Mouse (Mus musculus): ENCODE measurements around the gene Clta. TPM values are rescaled to one million over a fixed set of nuclear protein-coding genes. Genes with fewer than 3 reads are reported as not detected.
A peak's percentile ranks its signal among the peaks of the same experiment; 100 is the strongest.

The Clta gene
- 236 and 246 TPM in 2 replicates for polyA plus RNA-seq (2015; fragmentation: Nextera tagmentation; extraction: Ambion mirVana)

- H3K27me3 ChIP-seq: no peaks in the 10 kb centered on the region
- ATAC-seq (ENCODE audit: insufficient number of reproducible peaks, low FRiP score, low TSS enrichment, low read depth): no peak
- H3K4me1 ChIP-seq: no peaks in the 10 kb centered on the region
- no peak within 1 kb of the TSS for H3K9ac ChIP-seq
- no peaks in the 10 kb centered on the region for H3K36me3 ChIP-seq
- WGBS: 91% methylated on average over 5 of the region's 5 CpGs
- no peak within 1 kb of the TSS for H3K27ac ChIP-seq
- no peak within 1 kb of the TSS for H3K4me2 ChIP-seq
- H3K9me3 ChIP-seq: no peaks in the 10 kb centered on the region
- H3K4me3 ChIP-seq: no peak within 1 kb of the TSS
These were observed at the start of gene Clta for GRCm38 (mm10) chr4:44004126-44004525. Clta (plus strand) TSS chr4:44004452.

GRCm38 (mm10) chr4:43957292-43957845 lies 46.9 kb upstream of the Clta start, which contains the start of gene Glipr2:
Glipr2 (plus strand) TSS chr4:43957401.
- H3K9ac ChIP-seq: peak within 1 kb of the TSS; percentile 50
- peaks cover 31% of the 10 kb centered on the region for H3K4me1 ChIP-seq
- under 1% methylated on average over 45 of the region's 45 CpGs for WGBS
- no peaks in the 10 kb centered on the region for H3K9me3 ChIP-seq
- peak within 1 kb of the TSS; percentile 85 for H3K27ac ChIP-seq
- no peaks in the 10 kb centered on the region for H3K36me3 ChIP-seq
- H3K4me2 ChIP-seq: peak within 1 kb of the TSS; percentile 93
- H3K27me3 ChIP-seq: no peaks in the 10 kb centered on the region
- H3K4me3 ChIP-seq: peak within 1 kb of the TSS; percentile 62
- peak; percentile 88 for ATAC-seq (ENCODE audit: insufficient number of reproducible peaks, low FRiP score, low TSS enrichment, low read depth)

- Histone ChIP-seq H3K4me3 (peak overlapping the region; percentile 62), H3K4me2 (peak overlapping the region; percentile 93), H3K4me1 (peaks cover 31% of the 10 kb centered on the region), H3K27ac (peak overlapping the region; percentile 85), H3K9me3 (no peaks in the 10 kb centered on the region), H3K27me3 (no peaks in the 10 kb centered on the region), H3K36me3 (no peaks in the 10 kb centered on the region), H3K9ac (peak overlapping the region; percentile 50)
- ATAC-seq (ENCODE audit: insufficient number of reproducible peaks, low FRiP score, low TSS enrichment, low read depth): peak; percentile 42
- under 1% methylated on average over 26 of the region's 26 CpGs for WGBS
These were observed 46.3 kb upstream of the Clta start for GRCm38 (mm10) chr4:43957846-43958461.

- ATAC-seq (ENCODE audit: insufficient number of reproducible peaks, low FRiP score, low TSS enrichment, low read depth): no peak
- WGBS: 67% methylated on average over 9 of the region's 9 CpGs
- Histone ChIP-seq H3K27ac (no peak overlapping the region), H3K27me3 (no peaks in the 10 kb centered on the region), H3K4me1 (peaks cover 34% of the 10 kb centered on the region), H3K4me3 (no peak overlapping the region), H3K9me3 (no peaks in the 10 kb centered on the region), H3K9ac (no peak overlapping the region), H3K36me3 (no peaks in the 10 kb centered on the region), H3K4me2 (peak overlapping the region; percentile 20; the same call in 1 of the 2 replicates)
These were observed 44.6 kb upstream of the Clta start for GRCm38 (mm10) chr4:43959523-43960179.

- whole genome bisulfite sequencing: 91% methylated on average over 6 of the region's 6 CpGs
- no peak overlapping the region for H3K4me2 ChIP-seq
- no peaks in the 10 kb centered on the region for H3K9me3 ChIP-seq
- no peak overlapping the region for H3K9ac ChIP-seq
- no peak overlapping the region for H3K4me3 ChIP-seq
- H3K27ac ChIP-seq: no peak overlapping the region
- no peaks in the 10 kb centered on the region for H3K36me3 ChIP-seq
- peaks cover 37% of the 10 kb centered on the region for H3K4me1 ChIP-seq
- no peaks in the 10 kb centered on the region for H3K27me3 ChIP-seq
- ATAC-seq (ENCODE audit: insufficient number of reproducible peaks, low FRiP score, low TSS enrichment, low read depth): no peak
These were observed 44.0 kb upstream of the Clta start for GRCm38 (mm10) chr4:43960207-43960606.

- no peaks in the 10 kb centered on the region for H3K36me3 ChIP-seq
- H3K9me3 ChIP-seq: no peaks in the 10 kb centered on the region
- no peak overlapping the region for H3K27ac ChIP-seq
- no peak overlapping the region for H3K9ac ChIP-seq
- 80% methylated on average over 2 of the region's 2 CpGs for WGBS
- no peak overlapping the region for H3K4me3 ChIP-seq
- peaks cover 36% of the 10 kb centered on the region for H3K4me1 ChIP-seq
- ATAC-seq (ENCODE audit: insufficient number of reproducible peaks, low FRiP score, low TSS enrichment, low read depth): no peak
- H3K4me2 ChIP-seq: no peak overlapping the region
- H3K27me3 ChIP-seq: no peaks in the 10 kb centered on the region
These were observed 39.9 kb upstream of the Clta start for GRCm38 (mm10) chr4:43964326-43964833.

- Histone ChIP-seq H3K36me3 (0 out of 2 replicates have a peak, but pooled peaks cover 2% of the 10 kb centered on the region), H3K4me1 (peaks cover 31% of the 10 kb centered on the region), H3K27me3 (no peaks in the 10 kb centered on the region), H3K9me3 (no peaks in the 10 kb centered on the region), H3K9ac (no peak overlapping the region), H3K4me3 (no peak overlapping the region), H3K4me2 (no peak overlapping the region), H3K27ac (no peak overlapping the region)
- WGBS: 27% methylated on average over 4 of the region's 4 CpGs
- no peak for ATAC-seq (ENCODE audit: insufficient number of reproducible peaks, low FRiP score, low TSS enrichment, low read depth)
These were observed 39.1 kb upstream of the Clta start for GRCm38 (mm10) chr4:43964951-43965684.

GRCm38 (mm10) chr4:43965856-43966535 lies 38.3 kb upstream of the Clta start:
- H3K27me3 ChIP-seq: no peaks in the 10 kb centered on the region
- H3K9me3 ChIP-seq: no peaks in the 10 kb centered on the region
- ATAC-seq (ENCODE audit: insufficient number of reproducible peaks, low FRiP score, low TSS enrichment, low read depth): no peak
- no peak overlapping the region for H3K4me3 ChIP-seq
- 0 out of 2 replicates have a peak, but pooled peaks cover 6% of the 10 kb centered on the region for H3K36me3 ChIP-seq
- H3K27ac ChIP-seq: no peak overlapping the region
- H3K4me2 ChIP-seq: no peak overlapping the region
- no peak overlapping the region for H3K9ac ChIP-seq
- WGBS: 73% methylated on average over 7 of the region's 7 CpGs
- peaks cover 30% of the 10 kb centered on the region for H3K4me1 ChIP-seq

- ATAC-seq (ENCODE audit: insufficient number of reproducible peaks, low FRiP score, low TSS enrichment, low read depth): no peak
- Histone ChIP-seq H3K27ac (no peak overlapping the region; the same call in 1 of the 2 replicates), H3K4me3 (no peak overlapping the region), H3K27me3 (no peaks in the 10 kb centered on the region), H3K9ac (no peak overlapping the region), H3K4me2 (no peak overlapping the region), H3K4me1 (peaks cover 43% of the 10 kb centered on the region), H3K9me3 (no peaks in the 10 kb centered on the region), H3K36me3 (0 out of 2 replicates have a peak, but pooled peaks cover 10% of the 10 kb centered on the region)
- WGBS: 56% methylated on average over 13 of the region's 13 CpGs
These were observed 35.6 kb upstream of the Clta start for GRCm38 (mm10) chr4:43968650-43969049.

GRCm38 (mm10) chr4:43969373-43969772 lies 34.9 kb upstream of the Clta start:
- Histone ChIP-seq H3K4me1 (peaks cover 42% of the 10 kb centered on the region), H3K9ac (no peak overlapping the region), H3K27ac (no peak overlapping the region), H3K4me3 (no peak overlapping the region), H3K27me3 (no peaks in the 10 kb centered on the region), H3K36me3 (0 out of 2 replicates have a peak, but pooled peaks cover 10% of the 10 kb centered on the region), H3K4me2 (no peak overlapping the region), H3K9me3 (no peaks in the 10 kb centered on the region)
- WGBS: 18% methylated on average over 4 of the region's 4 CpGs
- no peak for ATAC-seq (ENCODE audit: insufficient number of reproducible peaks, low FRiP score, low TSS enrichment, low read depth)
